Mouse (Mus musculus) liver, embryonic 15.5 days (tissue): ENCODE data around the gene Chd9. TPM values are rescaled to one million over a fixed set of nuclear protein-coding genes. Genes with fewer than 3 reads are reported as not detected.
"Not testable (repeated sequence)": the region's sequence is repeated elsewhere in the genome, so short reads cannot be mapped to it uniquely, and the experiment has no call there.

ENCODE experiments used
- ATAC-seq: fragments of 200-750 bp; cut with Nextera tagmentation; 2 replicates; pipeline ENCODE4 v1.8.0; 2017; ENCODE audit warnings: moderate number of reproducible peaks, mild to moderate bottlenecking, moderate library complexity; ENCODE audit not compliant: insufficient read depth
- H3K27ac ChIP-seq: fragments of 300-500 bp; sonication (generic); replicated peaks from 2 replicates; pipeline ENCODE4 v1.5.1; 2015; ENCODE audit warnings: mild to moderate bottlenecking, inconsistent platforms
- H3K27me3 ChIP-seq: fragments of 300-500 bp; sonication (generic); 2 replicates; pipeline ENCODE4 v1.6.1; 2015; ENCODE audit warnings: mild to moderate bottlenecking, inconsistent platforms
- H3K36me3 ChIP-seq: fragments of 300-500 bp; sonication (generic); replicated peaks from 2 replicates; pipeline ENCODE4 v1.6.1; 2015; ENCODE audit warnings: moderate library complexity, mild to moderate bottlenecking, inconsistent platforms
- H3K4me1 ChIP-seq: fragments of 300-500 bp; sonication (generic); replicated peaks from 2 replicates; pipeline ENCODE4 v1.6.1; 2015; ENCODE audit warnings: inconsistent platforms
- H3K4me2 ChIP-seq: fragments of 300-500 bp; sonication (generic); 2 replicates; pipeline ENCODE4 v1.6.1; 2015; ENCODE audit warnings: moderate library complexity, mild to moderate bottlenecking, inconsistent platforms
- H3K4me3 ChIP-seq: fragments of 300-500 bp; sonication (generic); replicated peaks from 2 replicates; pipeline ENCODE4 v1.5.1; 2015; ENCODE audit warnings: mild to moderate bottlenecking, inconsistent platforms
- H3K9ac ChIP-seq: fragments of 300-500 bp; sonication (generic); 2 replicates; pipeline ENCODE4 v1.6.1; 2015; ENCODE audit warnings: moderate library complexity, mild to moderate bottlenecking, inconsistent platforms
- H3K9me3 ChIP-seq: fragments of 300-500 bp; sonication (generic); replicated peaks from 2 replicates; pipeline ENCODE4 v1.6.1; 2016; ENCODE audit warnings: inconsistent platforms
- WGBS: fragments of 180-500 bp; shearing (Covaris S2); methylation state at CpG from one replicate; pipeline ENCODE4 v1.1.7; 2015; ENCODE audit warnings: mixed read lengths; ENCODE audit not compliant: insufficient replicate concordance; 5-methylcytosine and 5-hydroxymethylcytosine counted together
- polyA plus RNA-seq: library from polyadenylated mRNA; unstranded; fragments of >200 nt; fragmentation: Nextera tagmentation; extraction: Ambion mirVana; gene quantifications from 2 replicates; pipeline ENCODE4 v1.2.1, GENCODE M21; 2015

The Chd9 gene
- polyA plus RNA-seq, 1 experiment from 2014 or later: 13.2 TPM

- ATAC-seq: peak; percentile 38
- Histone ChIP-seq H3K27me3 (peaks cover 24% of the 10 kb centered on the region), H3K4me2 (peak overlapping the region; percentile 71), H3K4me3 (peak overlapping the region; percentile 57), H3K9ac (peak overlapping the region; percentile 36), H3K36me3 (no peaks in the 10 kb centered on the region), H3K4me1 (peaks cover 32% of the 10 kb centered on the region), H3K27ac (peak overlapping the region; percentile 54), H3K9me3 (no peaks in the 10 kb centered on the region)
- WGBS: under 1% methylated on average over 24 of the region's 24 CpGs
Measured at GRCm38 (mm10) chr8:90876722-90877429, 48.7 kb downstream of the Chd9 start.

GRCm38 (mm10) chr8:90877430-90877975 lies 49.4 kb downstream of the Chd9 start:
- H3K9ac ChIP-seq: peak overlapping the region; percentile 36
- H3K27me3 ChIP-seq: peaks cover 24% of the 10 kb centered on the region
- no peaks in the 10 kb centered on the region for H3K36me3 ChIP-seq
- H3K27ac ChIP-seq: peak overlapping the region; percentile 54
- peak overlapping the region; percentile 71 for H3K4me2 ChIP-seq
- H3K9me3 ChIP-seq: no peaks in the 10 kb centered on the region
- H3K4me3 ChIP-seq: peak overlapping the region; percentile 57
- peak; percentile 5; the same call in 1 of the 2 replicates for ATAC-seq
- 4% methylated on average over 11 of the region's 11 CpGs for WGBS
- H3K4me1 ChIP-seq: peaks cover 32% of the 10 kb centered on the region

GRCm38 (mm10) chr8:90878551-90878950 lies 50.4 kb downstream of the Chd9 start:
- Histone ChIP-seq H3K9me3 (no peaks in the 10 kb centered on the region), H3K4me3 (no peak overlapping the region), H3K9ac (no peak overlapping the region), H3K27me3 (peaks cover 24% of the 10 kb centered on the region), H3K4me2 (no peak overlapping the region), H3K36me3 (no peaks in the 10 kb centered on the region), H3K4me1 (peaks cover 32% of the 10 kb centered on the region), H3K27ac (no peak overlapping the region)
- ATAC-seq: no peak
- WGBS: 19% methylated on average over 6 of the region's 6 CpGs

- H3K4me1 ChIP-seq: peaks cover 32% of the 10 kb centered on the region
- H3K9me3 ChIP-seq: no peaks in the 10 kb centered on the region
- no peak for ATAC-seq
- H3K27ac ChIP-seq: no peak overlapping the region
- WGBS: 61% methylated on average over 4 of the region's 4 CpGs
- H3K27me3 ChIP-seq: peaks cover 24% of the 10 kb centered on the region
- no peaks in the 10 kb centered on the region for H3K36me3 ChIP-seq
- no peak overlapping the region for H3K9ac ChIP-seq
- H3K4me2 ChIP-seq: no peak overlapping the region
- no peak overlapping the region for H3K4me3 ChIP-seq
Measured at GRCm38 (mm10) chr8:90880041-90880440, 51.9 kb downstream of the Chd9 start.

GRCm38 (mm10) chr8:90881181-90881580 lies 53.0 kb downstream of the Chd9 start:
- H3K27me3 ChIP-seq: peaks cover 17% of the 10 kb centered on the region
- H3K4me3 ChIP-seq: no peak overlapping the region
- no peak overlapping the region for H3K27ac ChIP-seq
- 41% methylated on average over 5 of the region's 5 CpGs for WGBS
- no peak overlapping the region for H3K9ac ChIP-seq
- H3K36me3 ChIP-seq: no peaks in the 10 kb centered on the region
- H3K9me3 ChIP-seq: no peaks in the 10 kb centered on the region
- H3K4me2 ChIP-seq: no peak overlapping the region
- peaks cover 29% of the 10 kb centered on the region for H3K4me1 ChIP-seq
- ATAC-seq: no peak

DNA sequence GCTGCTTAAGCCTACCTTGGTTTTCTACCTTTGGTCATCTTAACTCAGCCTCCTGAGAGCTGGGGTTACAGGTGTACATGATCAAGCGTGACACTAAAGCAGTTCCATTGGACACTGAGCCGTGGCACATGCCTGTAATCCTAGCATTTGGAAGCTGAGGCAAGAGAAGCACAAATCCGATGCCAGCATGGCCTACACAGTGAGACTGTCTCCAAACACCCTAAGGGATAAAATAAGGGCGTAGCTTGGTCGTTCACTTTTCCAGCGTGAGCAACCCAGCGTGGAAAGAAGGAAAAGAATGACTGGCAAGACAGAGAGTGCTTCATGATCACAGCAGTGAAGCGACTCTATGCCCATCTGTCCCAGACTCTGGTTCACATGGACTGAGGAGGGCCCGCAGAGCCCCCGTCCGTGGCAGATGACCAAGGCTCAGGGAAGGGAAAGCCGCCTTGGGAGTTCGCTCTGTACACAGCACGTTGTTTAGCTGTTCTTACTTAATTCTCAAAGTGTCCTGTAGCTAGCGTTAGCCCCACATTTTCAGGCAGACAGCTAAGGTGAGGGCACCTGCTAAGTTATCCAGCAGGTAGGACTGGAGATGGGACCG lies 54.0 kb downstream of the Chd9 start:
- 79% methylated on average over 16 of the region's 16 CpGs for WGBS
- no peak overlapping the region for H3K4me2 ChIP-seq
- no peaks in the 10 kb centered on the region for H3K36me3 ChIP-seq

DNA sequence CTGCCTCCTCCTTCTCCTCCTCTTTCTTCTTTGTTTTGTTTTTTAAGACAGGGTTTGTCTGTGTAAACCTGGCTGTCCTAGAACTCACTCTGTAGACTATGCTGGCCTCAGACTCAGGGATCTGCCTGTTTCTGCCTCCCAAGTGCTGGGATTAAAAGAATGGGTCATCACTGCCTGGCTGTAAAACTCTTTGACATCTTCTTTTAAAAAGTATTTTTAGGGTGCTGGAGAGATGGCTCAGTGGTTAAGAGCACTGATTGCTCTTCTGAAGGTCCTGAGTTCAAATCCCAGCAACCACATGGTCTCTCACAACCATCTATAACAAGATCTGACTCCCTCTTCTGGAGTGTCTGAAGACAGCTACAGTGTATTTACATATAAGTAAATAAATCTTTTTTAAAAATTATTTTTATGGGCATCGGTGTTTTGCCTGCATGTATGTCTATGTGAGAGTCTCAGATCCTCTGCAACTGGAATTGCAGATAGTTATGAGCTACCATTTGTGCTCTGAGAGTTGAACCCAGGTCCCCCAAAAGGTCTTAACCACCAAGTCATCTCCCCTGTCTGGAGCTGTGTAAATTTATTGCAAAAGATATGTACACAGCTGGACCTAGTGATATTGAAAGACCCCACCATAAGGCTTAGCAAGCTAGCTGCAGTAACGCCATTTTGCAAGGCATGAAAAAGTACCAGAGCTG lies 57.7 kb downstream of the Chd9 start:
- Histone ChIP-seq H3K27me3 (no peaks in the 10 kb centered on the region), H3K9me3 (no peaks in the 10 kb centered on the region), H3K4me2 (no peak overlapping the region), H3K36me3 (no peaks in the 10 kb centered on the region), H3K9ac (no peak overlapping the region), H3K27ac (no peak overlapping the region), H3K4me1 (0 out of 2 replicates have a peak, but pooled peaks cover 4% of the 10 kb centered on the region), H3K4me3 (no peak overlapping the region)
- no peak for ATAC-seq
- WGBS: 61% methylated on average over 2 of the region's 2 CpGs

More for the DNA sequence above, 54.0 kb downstream of the Chd9 start:
- peaks cover 19% of the 10 kb centered on the region for H3K4me1 ChIP-seq
- H3K9ac ChIP-seq: no peak overlapping the region
- no peak overlapping the region for H3K4me3 ChIP-seq
- H3K9me3 ChIP-seq: no peaks in the 10 kb centered on the region
- peaks cover 7% of the 10 kb centered on the region for H3K27me3 ChIP-seq
- H3K27ac ChIP-seq: no peak overlapping the region
- no peak for ATAC-seq

DNA sequence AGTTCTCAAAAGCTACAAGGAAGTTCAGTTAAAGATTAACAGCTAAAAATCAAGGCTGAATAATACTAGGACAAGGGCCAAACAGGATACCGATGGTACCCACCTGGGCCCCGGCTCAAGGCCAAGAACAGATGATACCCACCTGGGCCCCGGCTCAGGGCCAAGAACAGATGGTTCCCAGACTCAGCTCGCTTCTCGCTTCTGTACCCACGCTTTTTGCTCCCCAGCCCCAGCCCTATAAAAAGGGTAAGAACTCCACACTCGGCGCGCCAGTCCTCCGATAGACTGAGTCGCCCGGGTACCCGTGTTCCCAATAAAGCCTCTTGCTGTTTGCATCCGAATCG lies 58.2 kb downstream of the Chd9 start:
- H3K9ac ChIP-seq, H3K9me3 ChIP-seq, H3K4me2 ChIP-seq, H3K4me1 ChIP-seq, H3K27me3 ChIP-seq, ATAC-seq, H3K4me3 ChIP-seq, H3K36me3 ChIP-seq, H3K27ac ChIP-seq: not testable (repeated sequence)
- no CpG with 5 or more reads among the region's 15 CpGs for WGBS

DNA sequence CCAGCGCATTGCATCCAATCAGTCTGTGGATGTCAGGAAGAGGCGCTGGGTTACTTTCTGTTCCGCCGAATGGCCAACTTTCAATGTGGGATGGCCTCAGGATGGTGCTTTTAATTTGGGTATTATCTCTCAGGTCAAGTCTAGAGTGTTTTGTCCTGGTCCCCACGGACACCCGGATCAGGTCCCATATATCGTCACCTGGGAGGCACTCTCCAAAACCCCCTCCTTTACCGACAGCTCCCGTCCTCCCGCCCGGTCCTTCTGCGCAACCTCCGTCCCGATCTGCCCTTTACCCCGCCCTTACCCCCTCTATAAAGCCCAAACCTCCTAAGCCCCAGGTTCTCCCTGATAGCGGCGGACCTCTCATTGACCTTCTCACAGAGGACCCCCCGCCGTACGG lies 59.2 kb downstream of the Chd9 start:
- H3K4me1 ChIP-seq, H3K9me3 ChIP-seq, H3K27ac ChIP-seq, H3K36me3 ChIP-seq, H3K4me2 ChIP-seq, H3K27me3 ChIP-seq, ATAC-seq, H3K9ac ChIP-seq: not testable (repeated sequence)
- no CpG with 5 or more reads among the region's 20 CpGs for WGBS
- H3K4me3 ChIP-seq: peak overlapping the region; percentile 52

DNA sequence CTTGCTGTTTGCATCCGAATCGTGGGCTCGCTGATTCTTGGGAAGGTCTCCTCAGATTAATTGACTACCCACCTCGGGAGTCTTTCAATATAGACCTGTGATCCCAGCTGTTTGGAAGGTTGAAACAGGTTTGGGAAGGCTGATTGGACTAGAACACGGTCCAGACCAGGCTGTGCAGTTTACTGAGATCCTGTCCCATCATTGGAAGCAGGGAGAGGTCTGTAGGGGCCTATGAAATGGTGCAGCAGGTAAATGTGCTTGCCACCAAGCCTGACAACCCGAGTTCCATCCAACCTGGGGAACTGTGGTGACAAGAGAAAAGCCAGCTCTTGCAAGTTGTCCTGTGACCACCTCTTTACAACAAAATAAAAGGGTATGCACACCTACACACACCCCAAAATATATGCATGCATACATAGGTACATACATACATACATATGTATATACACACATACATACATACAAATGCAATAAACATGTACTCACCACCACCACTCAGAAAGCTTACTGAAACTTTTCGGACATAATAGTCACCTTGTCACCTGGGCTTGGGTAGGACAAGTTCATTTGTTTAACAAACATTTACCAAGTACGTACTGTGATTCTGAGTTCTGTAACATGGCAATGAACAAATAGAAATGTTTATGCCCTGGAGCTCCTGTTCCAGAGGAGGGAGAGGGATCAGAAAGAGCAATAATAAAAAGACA lies 63.9 kb downstream of the Chd9 start:
- WGBS: 71% methylated on average over 8 of the region's 8 CpGs
- Histone ChIP-seq H3K4me3 (no peak overlapping the region), H3K4me1 (0 out of 2 replicates have a peak, but pooled peaks cover 3% of the 10 kb centered on the region), H3K4me2 (no peak overlapping the region), H3K27ac (no peak overlapping the region), H3K9ac (no peak overlapping the region), H3K27me3 (no peaks in the 10 kb centered on the region), H3K36me3 (no peaks in the 10 kb centered on the region), H3K9me3 (no peaks in the 10 kb centered on the region)
- ATAC-seq: no peak

- peak; percentile 74 for ATAC-seq
- no peak overlapping the region for H3K4me2 ChIP-seq
- H3K27ac ChIP-seq: no peak overlapping the region
- H3K27me3 ChIP-seq: no peaks in the 10 kb centered on the region
- H3K4me1 ChIP-seq: 0 out of 2 replicates have a peak, but pooled peaks cover 3% of the 10 kb centered on the region
- 56% methylated on average over 5 of the region's 5 CpGs for WGBS
- no peaks in the 10 kb centered on the region for H3K9me3 ChIP-seq
- no peak overlapping the region for H3K4me3 ChIP-seq
- H3K36me3 ChIP-seq: no peaks in the 10 kb centered on the region
- no peak overlapping the region for H3K9ac ChIP-seq
Measured at GRCm38 (mm10) chr8:90892579-90892919, 64.4 kb downstream of the Chd9 start.
